Mouse (Mus musculus): ENCODE data around the gene Clba1.

Gene Clba1

DNA sequence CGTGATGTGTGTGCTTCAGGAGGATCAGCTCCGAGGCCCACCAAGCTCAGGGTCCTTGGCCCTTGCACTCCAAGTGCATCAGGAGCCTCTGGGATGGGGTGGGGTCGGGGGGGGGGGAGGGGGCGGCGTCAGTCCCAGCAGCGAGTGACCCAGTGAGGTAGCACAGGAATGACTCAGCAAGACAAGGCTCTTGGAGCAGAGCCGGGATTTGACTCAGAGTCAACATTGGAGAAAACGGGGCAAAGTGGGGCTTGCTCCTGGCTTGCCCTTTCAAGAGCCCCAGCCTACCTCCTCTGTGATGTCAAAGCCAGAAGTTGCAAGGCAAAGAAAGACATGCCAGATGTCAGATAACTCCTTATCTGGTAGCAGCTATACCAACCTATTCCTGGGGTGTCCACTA, 42.4 kb downstream of the Clba1 start:
- peak; percentile 79 for DNase-seq (ENCODE audit: low read depth)

DNA sequence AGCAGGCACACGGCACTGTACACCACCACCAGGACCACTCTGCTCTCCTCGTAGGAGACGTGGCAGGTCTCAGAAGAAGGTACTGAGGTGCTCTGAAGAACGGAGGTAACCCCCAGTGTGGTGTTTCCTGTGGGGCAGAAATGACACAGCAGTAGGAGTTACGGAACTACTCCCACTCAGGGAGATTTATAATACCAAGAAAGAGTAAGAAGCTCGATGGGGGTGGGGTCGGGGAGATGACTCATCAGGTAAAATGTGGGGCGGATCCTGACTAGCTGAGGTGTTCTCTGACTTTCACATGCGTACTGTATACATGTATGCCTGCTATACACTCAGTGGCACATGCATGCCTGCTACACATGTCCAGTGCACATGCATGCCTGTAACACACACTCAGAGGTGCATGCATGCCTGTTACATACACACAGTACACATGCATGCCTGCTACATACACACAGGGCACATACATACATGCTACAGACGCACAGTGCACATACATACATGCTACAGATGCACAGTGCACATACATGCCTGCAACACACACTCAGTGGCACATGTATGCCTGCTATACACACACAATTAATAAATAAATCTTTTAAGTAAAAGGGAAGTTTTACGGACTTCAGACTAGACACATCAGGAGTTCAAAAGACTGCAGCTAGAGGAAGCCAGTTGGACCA, 44.5 kb downstream of the Clba1 start:
- peak; percentile 37 for DNase-seq (ENCODE audit: low read depth)

DNA sequence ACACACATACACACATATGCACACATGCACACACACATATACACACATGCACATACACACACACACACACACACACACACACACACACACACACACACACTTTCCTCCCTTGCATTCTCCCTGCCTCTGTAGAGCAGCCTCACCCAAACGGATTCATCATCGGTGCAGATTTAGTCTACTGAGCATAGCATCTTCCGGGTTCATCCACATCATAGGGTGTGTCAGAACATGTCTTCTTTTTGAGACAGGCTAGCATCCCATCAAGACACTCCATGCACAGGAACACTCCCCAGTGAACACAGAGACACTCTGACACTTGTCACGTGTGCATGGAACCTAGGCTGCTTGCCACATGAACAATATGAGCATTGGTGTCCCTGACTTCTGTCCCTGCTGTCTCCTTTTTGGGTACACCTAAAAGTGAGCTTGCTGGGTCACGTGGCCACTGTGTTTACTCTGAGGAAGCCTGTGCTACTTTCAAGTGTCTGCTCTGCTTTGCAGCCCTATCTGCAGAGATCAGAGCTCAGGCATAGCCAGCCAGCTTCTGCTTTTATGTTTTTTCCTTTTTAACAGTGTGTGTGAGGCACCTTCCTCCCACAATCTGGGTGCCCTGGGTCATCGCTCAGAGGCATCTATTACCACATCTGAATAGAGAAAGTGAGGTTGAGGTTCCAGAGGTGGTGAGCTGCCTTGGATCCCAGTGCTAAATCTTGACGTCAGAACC, 46.0 kb downstream of the Clba1 start:
- no peak for DNase-seq (ENCODE audit: low read depth)

DNA sequence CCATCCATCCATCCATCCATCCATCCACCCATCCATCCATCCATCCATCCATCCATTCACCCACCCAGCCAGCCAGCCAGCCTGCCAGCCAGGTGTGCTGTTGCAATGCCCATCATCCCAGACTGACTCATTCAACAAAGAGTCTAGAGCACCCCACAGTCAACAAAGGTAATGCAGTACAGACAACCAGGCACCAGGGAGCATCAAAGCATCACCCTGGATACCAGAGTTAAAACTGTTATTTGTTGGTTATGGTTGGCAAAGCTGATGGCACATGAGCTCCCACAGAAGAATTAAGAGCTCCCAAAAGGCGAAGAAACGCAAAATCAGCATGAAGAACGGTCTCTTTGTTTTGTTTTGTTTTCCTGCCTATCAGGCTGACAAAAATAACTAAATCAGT, 47.6 kb downstream of the Clba1 start:
- no peak for DNase-seq (ENCODE audit: low read depth)

DNA sequence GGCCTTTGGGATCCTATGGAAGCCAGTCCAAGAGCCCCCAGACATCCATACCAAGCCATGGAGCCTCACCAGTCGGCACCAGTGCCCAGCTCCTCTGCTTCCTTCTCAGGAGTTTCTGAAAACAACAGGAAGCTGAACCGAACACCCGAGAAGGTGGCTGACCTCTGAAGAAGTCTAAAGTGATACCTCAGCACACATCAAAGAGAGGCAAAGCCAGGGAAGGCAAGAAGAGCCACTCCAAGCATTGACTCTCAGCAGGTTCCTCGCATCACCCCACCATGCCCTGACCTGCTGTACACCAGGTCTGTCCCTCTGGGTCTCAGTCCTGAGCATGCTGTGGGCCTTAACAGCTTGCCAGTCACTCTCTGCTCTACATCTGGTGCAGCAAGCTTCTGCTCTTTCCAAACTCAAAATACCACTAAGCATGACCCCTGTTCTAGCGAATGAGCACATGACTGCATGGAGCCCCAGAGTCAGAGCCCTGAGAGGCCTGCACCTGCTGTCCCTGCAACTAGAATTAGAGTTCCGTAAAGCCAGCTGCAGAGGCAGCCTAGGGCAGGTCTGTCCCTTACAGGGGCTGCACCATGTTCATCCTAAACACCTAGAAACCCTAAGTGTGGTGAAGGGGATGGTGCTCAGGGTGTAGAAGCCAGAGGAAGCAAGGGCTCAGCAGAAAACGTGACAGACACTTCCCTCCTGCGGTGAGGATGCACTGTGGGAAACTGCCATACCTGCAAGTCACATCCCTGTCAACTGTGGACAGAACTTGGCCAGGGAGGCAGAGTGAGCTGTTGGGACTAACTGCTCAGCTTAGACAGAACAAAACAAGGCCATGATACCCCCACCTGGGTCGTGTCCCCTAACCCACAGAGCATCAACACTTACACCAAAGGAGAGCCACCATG, 48.5 kb downstream of the Clba1 start:
- DNase-seq (ENCODE audit: low read depth): no peak

DNA sequence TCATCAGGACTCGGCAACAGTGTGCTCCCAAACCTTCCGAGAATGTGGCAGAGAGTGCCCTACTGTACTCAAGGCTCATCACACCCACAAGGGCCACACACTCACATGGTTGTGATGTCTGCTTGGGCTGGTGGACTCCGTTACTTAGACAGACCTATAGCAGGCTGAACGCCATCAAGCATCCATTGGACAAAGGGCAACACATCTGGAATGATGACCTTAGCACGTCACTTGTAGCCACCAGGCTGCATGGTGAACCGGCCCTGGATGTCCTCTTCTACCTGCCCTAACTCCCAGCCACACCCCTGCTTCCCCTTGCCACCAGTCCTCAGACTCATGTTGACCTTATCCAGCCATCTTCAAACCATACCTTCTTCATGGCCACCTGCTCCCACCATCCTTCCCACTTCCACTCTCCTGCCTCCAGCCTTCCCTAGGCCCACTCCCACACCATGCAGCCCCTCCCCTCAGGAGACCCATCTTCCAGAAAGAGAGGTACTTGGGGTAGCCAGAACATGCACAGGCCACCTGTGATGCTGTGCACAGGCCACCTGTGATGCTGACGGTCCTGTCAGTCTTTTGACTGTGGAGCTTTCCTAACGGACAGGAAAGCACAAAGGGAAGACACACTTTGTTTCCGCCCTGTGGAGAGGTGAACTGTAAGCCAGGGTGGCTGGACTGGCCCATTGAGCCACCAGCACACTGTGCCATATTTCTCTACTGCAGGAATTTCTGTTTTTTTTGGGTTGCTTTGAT, 50.0 kb downstream of the Clba1 start:
- DNase-seq (ENCODE audit: low read depth): no peak

DNA sequence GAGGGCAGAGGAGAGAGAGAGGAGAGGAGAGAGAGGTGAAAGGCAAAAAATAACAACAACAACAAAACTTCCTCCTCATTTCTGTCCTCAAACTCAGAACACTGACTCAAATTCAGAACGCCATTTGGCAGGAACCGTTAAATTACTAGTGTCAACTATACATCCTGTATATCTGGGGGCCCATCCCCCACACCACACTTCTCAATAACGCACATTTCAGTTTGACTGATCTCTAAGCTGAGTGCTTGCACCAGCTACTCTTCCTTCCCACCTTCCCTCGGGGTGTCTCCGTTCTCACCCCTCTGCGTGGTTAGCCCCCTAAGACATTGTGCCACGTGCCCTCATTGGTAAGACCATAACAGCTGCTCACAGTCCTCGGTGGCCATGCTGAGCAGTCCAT, 51.2 kb downstream of the Clba1 start:
- DNase-seq (ENCODE audit: low read depth): no peak

DNA sequence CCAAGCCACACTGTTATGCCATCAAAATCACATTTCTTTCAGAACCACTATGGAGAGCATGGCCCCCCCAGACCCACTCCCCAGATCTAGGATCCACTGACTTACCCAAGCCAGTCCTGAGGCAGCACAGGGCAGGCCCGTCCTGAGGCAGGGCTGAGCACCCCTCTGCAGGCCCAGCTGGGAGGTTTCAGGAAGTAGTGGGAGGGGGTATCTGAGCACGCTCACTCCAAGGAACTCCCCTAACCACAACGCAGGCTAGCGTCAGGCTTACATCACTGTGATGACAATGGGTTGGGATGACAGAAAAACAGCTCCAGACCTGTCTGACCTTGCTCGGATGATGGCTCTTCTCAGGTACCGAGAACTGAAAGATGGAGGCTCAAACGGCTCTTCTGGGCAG, 52.0 kb downstream of the Clba1 start:
- DNase-seq (ENCODE audit: low read depth): no peak

DNA sequence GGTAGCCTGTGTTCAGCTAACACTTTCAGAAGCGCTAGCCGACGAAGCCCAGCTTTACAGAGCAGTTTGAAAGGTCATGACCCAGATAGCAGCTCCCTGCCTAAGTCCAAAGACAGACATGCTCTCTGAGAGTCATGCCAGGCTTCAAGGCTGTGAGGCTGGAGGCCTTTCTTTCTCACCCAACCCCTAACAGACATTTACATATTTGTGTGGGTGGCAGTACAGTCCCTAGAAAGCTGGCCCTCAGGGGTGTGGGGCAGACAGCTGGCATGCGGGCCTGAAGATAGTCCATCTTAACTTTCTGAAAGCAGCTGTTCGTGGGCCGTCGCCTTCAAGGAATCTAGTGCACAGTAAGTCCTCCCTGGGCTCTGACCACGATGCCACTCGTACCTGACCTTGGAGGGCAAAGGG, 53.2 kb downstream of the Clba1 start:
- DNase-seq (ENCODE audit: low read depth): no peak

DNA sequence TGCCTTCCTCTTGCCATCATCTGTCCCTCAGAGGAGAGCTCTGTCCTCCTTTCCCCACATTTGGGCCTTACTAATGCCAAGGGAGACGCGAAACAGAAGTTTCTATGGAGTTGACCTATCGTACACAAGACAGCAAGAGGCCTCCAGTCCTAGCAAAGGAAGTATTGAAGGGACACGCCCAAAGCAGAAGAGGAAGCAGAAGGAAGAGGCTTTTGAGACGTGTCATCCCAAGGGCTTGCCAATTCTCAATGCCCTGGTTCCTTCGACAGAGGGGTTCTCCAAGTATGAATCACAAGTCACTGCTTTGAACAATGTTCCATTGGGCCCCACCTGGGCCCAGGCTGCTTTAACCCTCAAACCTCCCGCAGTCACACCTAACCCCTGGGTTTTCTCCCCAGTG, 56.1 kb downstream of the Clba1 start:
- peak; percentile 46 for DNase-seq (ENCODE audit: low read depth)
